Mouse (Mus musculus): ENCODE results near the gene Lyrm1. TPM values are rescaled to one million over a fixed set of nuclear protein-coding genes. Genes with fewer than 3 reads are reported as not detected.

The Lyrm1 gene
- total and polyA plus RNA-seq, 3 experiments, result 4.6 to 10.9 (median 7.9) TPM

DNA sequence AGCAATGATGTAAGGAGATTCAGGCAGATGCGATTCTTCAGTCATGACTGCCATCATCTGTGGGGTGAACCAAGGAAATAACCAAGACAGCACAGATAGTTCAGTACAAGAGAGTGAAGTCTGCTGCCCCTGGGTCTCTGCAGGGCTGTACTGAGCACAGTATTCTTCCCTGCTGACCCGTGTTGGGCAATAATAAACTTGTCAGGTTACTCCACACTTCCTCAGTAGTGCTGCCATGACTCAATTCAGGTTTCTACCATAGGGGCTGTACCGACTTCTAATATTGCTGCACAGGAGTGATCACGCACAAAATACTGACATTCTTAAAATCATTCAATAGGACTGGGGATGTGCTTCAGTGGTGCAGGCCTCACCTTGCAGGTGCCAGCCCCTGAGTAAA is 16.5 kb upstream of the Lyrm1 start:
- no peaks in the 10 kb centered on the region for H3K79me2 ChIP-seq (replicated peaks; ENCODE audit: control insufficient read depth, extremely low read depth, insufficient read depth, poor library complexity, severe bottlenecking)
- H3K27me3 ChIP-seq (replicated peaks), result no peaks in the 10 kb centered on the region
- TF ChIP-seq CHD2 (IDR thresholded peaks at IDR 0.05; ENCODE audit: low read length) (no peak), UBTF (IDR thresholded peaks at IDR 0.05; ENCODE audit: low read depth, low read length) (no peak), E2F4 (IDR thresholded peaks at IDR 0.05; ENCODE audit: insufficient replicate concordance, low read depth, low read length) (no peak)
- dilution Hi-C loops (cut with MboI; ENCODE audit: extremely low pct_ligation_motif_present, extremely low pct_unique_long_range_greater_than_20kb, low sequenced_read_pairs), result no loop called here
- DNase-seq (ENCODE audit: extremely low read depth), result no peak
- no peak overlapping the region for H3K4me3 ChIP-seq (replicated peaks in 1 of 3; ENCODE audit: low read depth in 2 of 3, low read length in 2 of 3, poor library complexity in 1 of 3)
- H3K27ac ChIP-seq (ENCODE audit: insufficient read depth, low read depth), result no peak overlapping the region
- no peaks in the 10 kb centered on the region for H3K9me3 ChIP-seq (replicated peaks; ENCODE audit: low read length)
- no peak overlapping the region for H3K4me2 ChIP-seq (ENCODE audit: insufficient read depth, low read depth, poor library complexity, severe bottlenecking)
- no peak overlapping the region for H3K9ac ChIP-seq (ENCODE audit: insufficient read depth, low read depth)
- peaks cover 0 to 11% of the 10 kb centered on the region in 2 experiments for H3K36me3 ChIP-seq (replicated peaks in 1 of 2; ENCODE audit: control insufficient read depth in 1 of 2, insufficient read depth in 1 of 2, low read length in 1 of 2)
- in situ Hi-C loops (cut with MboI; ENCODE audit: low pct_ligation_motif_present, low pct_unique_long_range_greater_than_20kb, low sequenced_read_pairs), result no loop called here
- peaks cover 0 to 6% of the 10 kb centered on the region in 2 experiments; a peak in 1 of 4 replicates for H3K4me1 ChIP-seq (ENCODE audit: control insufficient read depth in 1 of 2, insufficient read depth in 2 of 2)

DNA sequence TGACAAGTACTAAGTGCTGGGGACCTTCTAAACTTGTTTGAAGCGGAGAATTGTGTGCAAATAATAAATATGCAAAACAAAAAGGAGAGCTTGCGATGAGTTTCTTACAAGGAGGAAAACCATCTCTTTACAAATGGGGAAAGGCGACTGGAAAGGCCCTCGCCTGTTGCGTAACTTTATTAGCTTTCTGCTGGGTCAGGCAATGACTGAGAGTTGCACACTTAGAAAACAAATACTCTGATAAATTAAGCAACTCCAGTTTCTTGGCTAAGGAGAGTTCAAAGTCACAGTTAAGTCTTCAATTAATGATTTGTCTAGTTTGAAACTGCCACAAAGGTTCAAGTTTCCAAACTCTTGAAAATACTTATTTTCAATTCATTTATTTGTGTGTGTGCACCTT is 15.3 kb upstream of the Lyrm1 start:
- Histone ChIP-seq H3K4me2 (ENCODE audit: insufficient read depth, low read depth, poor library complexity, severe bottlenecking) (no peak overlapping the region), H3K27me3 (replicated peaks) (no peaks in the 10 kb centered on the region), H3K27ac (ENCODE audit: insufficient read depth, low read depth) (no peak overlapping the region), H3K4me3 (replicated peaks in 1 of 3; ENCODE audit: low read depth in 2 of 3, low read length in 2 of 3, poor library complexity in 1 of 3) (no peak overlapping the region), H3K79me2 (replicated peaks; ENCODE audit: control insufficient read depth, extremely low read depth, insufficient read depth, poor library complexity, severe bottlenecking) (no peaks in the 10 kb centered on the region), H3K9ac (ENCODE audit: insufficient read depth, low read depth) (no peak overlapping the region), H3K36me3 (replicated peaks in 1 of 2; ENCODE audit: control insufficient read depth in 1 of 2, insufficient read depth in 1 of 2, low read length in 1 of 2) (peaks cover 0 to 9% of the 10 kb centered on the region in 2 experiments), H3K4me1 (ENCODE audit: control insufficient read depth in 1 of 2, insufficient read depth in 2 of 2) (peaks cover 0 to 6% of the 10 kb centered on the region in 2 experiments; a peak in 1 of 4 replicates), H3K9me3 (replicated peaks; ENCODE audit: low read length) (no peaks in the 10 kb centered on the region)
- DNase-seq (ENCODE audit: extremely low read depth), result no peak
- dilution Hi-C loops (cut with MboI; ENCODE audit: extremely low pct_ligation_motif_present, extremely low pct_unique_long_range_greater_than_20kb, low sequenced_read_pairs), result no loop called here
- TF ChIP-seq POLR2AphosphoS2 (IDR thresholded peaks at IDR 0.05; ENCODE audit: low read depth, low read length) (no peak), IRF4 (IDR thresholded peaks at IDR 0.05; ENCODE audit: low read depth, low read length) (no peak), ZC3H11A (IDR thresholded peaks at IDR 0.05; ENCODE audit: low read depth, low read length) (no peak), KAT2A (IDR thresholded peaks at IDR 0.05; ENCODE audit: insufficient replicate concordance, low read length) (no peak), NRF1 (IDR thresholded peaks at IDR 0.05; ENCODE audit: low read depth, low read length) (no peak), EP300 (IDR thresholded peaks at IDR 0.05; ENCODE audit: low read length) (no peak), SMC3 (IDR thresholded peaks at IDR 0.05; ENCODE audit: low read depth, low read length) (no peak), ELF1 (IDR thresholded peaks at IDR 0.05; ENCODE audit: low read depth, low read length) (no peak), UBTF (IDR thresholded peaks at IDR 0.05; ENCODE audit: low read depth, low read length) (no peak), E2F4 (IDR thresholded peaks at IDR 0.05; ENCODE audit: insufficient replicate concordance, low read depth, low read length) (no peak), JUN (IDR thresholded peaks at IDR 0.05; ENCODE audit: insufficient read depth, low read depth, low read length) (no peak), CHD1 (IDR thresholded peaks at IDR 0.05; ENCODE audit: low read depth, low read length) (no peak), TBP (conservative IDR thresholded peaks at IDR 0.05; ENCODE audit: low read depth, low read length) (no peak), MYC (IDR thresholded peaks at IDR 0.05; ENCODE audit: low read depth, low read length) (no peak), RAD21 (IDR thresholded peaks at IDR 0.05; ENCODE audit: low read depth, low read length) (no peak), CHD2 (IDR thresholded peaks at IDR 0.05; ENCODE audit: low read length) (no peak), MAFK (IDR thresholded peaks at IDR 0.05; ENCODE audit: insufficient replicate concordance, low read length) (no peak), MXI1 (IDR thresholded peaks at IDR 0.05; ENCODE audit: low read depth, low read length) (no peak), CTCF (conservative IDR thresholded peaks at IDR 0.05 in 1 of 2, IDR thresholded peaks at IDR 0.05 in 1 of 2; ENCODE audit: low read depth in 2 of 2, low read length in 2 of 2) (no peak)
- in situ Hi-C loops (cut with MboI; ENCODE audit: low pct_ligation_motif_present, low pct_unique_long_range_greater_than_20kb, low sequenced_read_pairs), result no loop called here

All from CH12.LX (cell line).